ENCODE assay signal across 8 mouse cellular contexts in the genomic region with DNA sequence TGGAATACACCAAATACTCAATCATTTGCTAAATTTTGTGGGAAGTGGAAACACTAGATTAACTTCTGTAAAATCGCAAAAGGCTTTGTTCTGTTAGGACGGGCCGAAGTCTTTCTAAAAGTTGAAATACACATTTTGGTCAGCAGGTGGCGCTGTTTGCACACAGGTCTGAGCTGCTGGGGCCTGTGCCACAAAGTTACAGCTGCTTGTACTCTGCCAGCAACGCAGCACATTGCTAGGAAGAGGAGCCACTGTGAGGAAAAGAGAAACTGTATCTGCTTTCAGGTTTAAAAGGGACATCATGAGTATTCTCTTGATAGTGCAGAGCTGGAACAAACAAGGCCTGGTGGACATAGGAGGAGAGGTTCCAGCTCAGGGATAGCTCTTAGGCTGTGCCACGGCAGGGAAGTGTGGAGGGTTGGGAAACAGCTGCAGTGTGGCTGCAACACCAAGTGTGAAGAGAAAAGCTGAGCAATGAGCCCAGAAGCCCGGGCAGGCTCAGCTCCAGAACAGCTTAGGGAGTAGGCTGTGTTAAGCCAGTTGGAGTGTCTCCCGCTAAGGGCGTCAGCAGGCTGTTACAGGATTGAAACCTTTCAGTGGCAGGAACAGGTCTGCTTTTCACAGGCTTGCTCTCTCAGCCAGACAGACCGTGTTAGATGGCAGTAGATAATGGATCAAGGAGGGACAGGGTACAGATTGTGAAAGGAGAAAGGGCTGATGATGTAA. TPM values are rescaled to one million over a fixed set of nuclear protein-coding genes. Genes with fewer than 3 reads are reported as not detected.
DNase-seq lines count a peak whose midpoint lies in the region; ATAC-seq lines count a peak whose summit lies in the region.

No protein-coding gene starts in this region.

- no peak overlapping the region for H3K4me3 ChIP-seq in embryonic facial prominence, embryonic 12.5 days
- H3K4me3 ChIP-seq in limb, embryonic 10.5 days, result no peak overlapping the region
- H3K4me3 ChIP-seq in midbrain, embryonic 14.5 days (replicated peaks; ENCODE audit: low read depth, low read length), result no peak overlapping the region

- no peaks in the 10 kb centered on the region for H3K9me3 ChIP-seq in embryonic facial prominence, embryonic 12.5 days
- no peaks in the 10 kb centered on the region for H3K9me3 ChIP-seq in limb, embryonic 10.5 days (replicated peaks)
- no peaks in the 10 kb centered on the region for H3K9me3 ChIP-seq in midbrain, embryonic 14.5 days (ENCODE audit: control insufficient read depth, low read length)

- no peak overlapping the region for H3K4me2 ChIP-seq in embryonic facial prominence, embryonic 12.5 days (replicated peaks)
- no peak overlapping the region for H3K4me2 ChIP-seq in midbrain, embryonic 14.5 days (ENCODE audit: low read length)

- H3K27ac ChIP-seq in embryonic facial prominence, embryonic 12.5 days, result 0 out of 2 replicates have a peak overlapping the region, but pooled peaks have one; percentile 1
- H3K27ac ChIP-seq in limb, embryonic 10.5 days, result no peak overlapping the region
- H3K27ac ChIP-seq in midbrain, embryonic 14.5 days (replicated peaks; ENCODE audit: low read depth, low read length), result no peak overlapping the region

- peaks cover 10% of the 10 kb centered on the region for H3K4me1 ChIP-seq in embryonic facial prominence, embryonic 12.5 days
- peaks cover 16% of the 10 kb centered on the region for H3K4me1 ChIP-seq in limb, embryonic 10.5 days
- peaks cover 7% of the 10 kb centered on the region for H3K4me1 ChIP-seq in midbrain, embryonic 14.5 days (ENCODE audit: control insufficient read depth, insufficient read depth, low read length)

- WGBS in embryonic facial prominence, embryonic 12.5 days, result 41% methylated on average over 10 of the region's 10 CpGs
- 36% methylated on average over 10 of the region's 10 CpGs for WGBS in limb, embryonic 10.5 days
- WGBS in midbrain, embryonic 14.5 days, result 37% methylated on average over 10 of the region's 10 CpGs

- H3K36me3 ChIP-seq in embryonic facial prominence, embryonic 12.5 days, result 0 out of 2 replicates have a peak, but pooled peaks cover 3% of the 10 kb centered on the region
- peaks cover 27% of the 10 kb centered on the region for H3K36me3 ChIP-seq in limb, embryonic 10.5 days
- H3K36me3 ChIP-seq in midbrain, embryonic 14.5 days (ENCODE audit: control insufficient read depth, insufficient read depth, low read length), result peaks cover 11% of the 10 kb centered on the region

- DNase-seq in monocyte, adult 2 months (ENCODE audit: low read depth in 1 of 2, low spot score in 2 of 2), result peak; percentile 50 to 68
- peak; percentile 99 for DNase-seq in heart, adult 11 months
- peak; percentile 71 for DNase-seq in kidney, adult 11 months
- DNase-seq in limb, embryonic 10.5 days (ENCODE audit: low spot score), result peak; percentile 86
- peak; percentile 95 for DNase-seq in midbrain, embryonic 14.5 days
- DNase-seq in spleen, postnatal 10 days (ENCODE audit: low spot score in 2 of 2), result peak; percentile 87 to 89

- no peaks in the 10 kb centered on the region for H3K27me3 ChIP-seq in embryonic facial prominence, embryonic 12.5 days
- peaks cover 6% of the 10 kb centered on the region; the same call in 1 of the 2 replicates for H3K27me3 ChIP-seq in limb, embryonic 10.5 days (ENCODE audit: low read depth, poor library complexity, severe bottlenecking)
- H3K27me3 ChIP-seq in midbrain, embryonic 14.5 days (ENCODE audit: control insufficient read depth, insufficient read depth, low read length), result no peaks in the 10 kb centered on the region

- H3K9ac ChIP-seq in embryonic facial prominence, embryonic 12.5 days, result 0 out of 2 replicates have a peak overlapping the region, but pooled peaks have one; percentile 13
- H3K9ac ChIP-seq in midbrain, embryonic 14.5 days (replicated peaks; ENCODE audit: low read length), result no peak overlapping the region

- ATAC-seq in monocyte, adult 5-6 weeks (replicated peaks; ENCODE audit: insufficient number of reproducible peaks, low FRiP score, low TSS enrichment, poor library complexity, severe bottlenecking), result no peak
- peak; percentile 70; the same call in 1 of the 2 replicates for ATAC-seq in embryonic facial prominence, embryonic 12.5 days (ENCODE audit: insufficient number of reproducible peaks, insufficient read depth, low FRiP score, low TSS enrichment)
- peak; percentile 61; the same call in 1 of the 2 replicates for ATAC-seq in midbrain, embryonic 14.5 days (ENCODE audit: low FRiP score, low TSS enrichment)

RNA-seq across cellular contexts. Expression of a gene that starts 5.0 kb away (rescaled TPM):
- 11.3 to 21.0 TPM (median 16.2 TPM) in 3 replicates for total RNA-seq in monocyte, adult 5-6 weeks (2017)
- 39.4 and 41.3 TPM in 2 replicates for polyA plus RNA-seq in embryonic facial prominence, embryonic 12.5 days (2016; fragmentation: Nextera tagmentation; extraction: Ambion mirVana)
- polyA plus RNA-seq in limb, embryonic 10.5 days (2016; fragmentation: Nextera tagmentation; extraction: Ambion mirVana), result 64.5 and 71.0 TPM in 2 replicates
- 58.6 and 80.6 TPM in 2 replicates for polyA plus RNA-seq in midbrain, embryonic 14.5 days (2014; fragmentation: Nextera tagmentation; extraction: Ambion mirVana)

RNA-seq across cellular contexts. Expression of a gene that starts 6.8 kb away (rescaled TPM):
- 0.29 to 0.32 TPM in 2 of 3 replicates, not detected in the other for total RNA-seq in monocyte, adult 5-6 weeks (2017)
- polyA plus RNA-seq in embryonic facial prominence, embryonic 12.5 days (2016; fragmentation: Nextera tagmentation; extraction: Ambion mirVana), result 19.0 and 19.6 TPM in 2 replicates
- polyA plus RNA-seq in limb, embryonic 10.5 days (2016; fragmentation: Nextera tagmentation; extraction: Ambion mirVana), result 36.6 and 42.6 TPM in 2 replicates
- 0.90 and 2.4 TPM in 2 replicates for polyA plus RNA-seq in midbrain, embryonic 14.5 days (2014; fragmentation: Nextera tagmentation; extraction: Ambion mirVana)

RNA-seq across cellular contexts. Expression of a gene that starts 9.4 kb away (rescaled TPM):
- total RNA-seq in monocyte, adult 5-6 weeks (2017), result not detected in 3 replicates
- polyA plus RNA-seq in embryonic facial prominence, embryonic 12.5 days (2016; fragmentation: Nextera tagmentation; extraction: Ambion mirVana), result 0.13 and 0.23 TPM in 2 replicates
- polyA plus RNA-seq in limb, embryonic 10.5 days (2016; fragmentation: Nextera tagmentation; extraction: Ambion mirVana), result 0.11 and 0.56 TPM in 2 replicates
- polyA plus RNA-seq in midbrain, embryonic 14.5 days (2014; fragmentation: Nextera tagmentation; extraction: Ambion mirVana), result not detected in 2 replicates

RNA-seq across cellular contexts. Expression of a gene that starts 33.2 kb away (rescaled TPM):
- total RNA-seq in monocyte, adult 5-6 weeks (2017), result 19.2 to 64.4 TPM (median 43.8 TPM) in 3 replicates
- polyA plus RNA-seq in embryonic facial prominence, embryonic 12.5 days (2016; fragmentation: Nextera tagmentation; extraction: Ambion mirVana), result 32.9 and 33.5 TPM in 2 replicates
- 17.6 and 19.2 TPM in 2 replicates for polyA plus RNA-seq in limb, embryonic 10.5 days (2016; fragmentation: Nextera tagmentation; extraction: Ambion mirVana)
- 11.7 and 19.5 TPM in 2 replicates for polyA plus RNA-seq in midbrain, embryonic 14.5 days (2014; fragmentation: Nextera tagmentation; extraction: Ambion mirVana)

RNA-seq across cellular contexts. Expression of a gene that starts 54.7 kb away (rescaled TPM):
- not detected in 3 replicates for total RNA-seq in monocyte, adult 5-6 weeks (2017)
- polyA plus RNA-seq in embryonic facial prominence, embryonic 12.5 days (2016; fragmentation: Nextera tagmentation; extraction: Ambion mirVana), result 5.2 and 5.4 TPM in 2 replicates
- 0.74 and 1.0 TPM in 2 replicates for polyA plus RNA-seq in limb, embryonic 10.5 days (2016; fragmentation: Nextera tagmentation; extraction: Ambion mirVana)
- 4.5 and 5.6 TPM in 2 replicates for polyA plus RNA-seq in midbrain, embryonic 14.5 days (2014; fragmentation: Nextera tagmentation; extraction: Ambion mirVana)
